Mouse (Mus musculus): Measurements from ENCODE around the gene Wrap73.
A peak's percentile ranks its signal among the peaks of the same experiment; 100 is the strongest.

Gene Wrap73

GRCm38 (mm10) chr4:154185001-154185400, 42.8 kb downstream of the Wrap73 start:
- DNase-seq (ENCODE audit: low spot score), result no peak

GRCm38 (mm10) chr4:154186002-154186537, 43.9 kb downstream of the Wrap73 start:
- no peak for DNase-seq (ENCODE audit: low spot score)

GRCm38 (mm10) chr4:154188948-154189347, 46.8 kb downstream of the Wrap73 start:
- DNase-seq (ENCODE audit: low spot score), result no peak

- DNase-seq (ENCODE audit: low spot score), result no peak
Measured at GRCm38 (mm10) chr4:154197961-154198360, 55.8 kb downstream of the Wrap73 start.

GRCm38 (mm10) chr4:154198377-154198961, 56.3 kb downstream of the Wrap73 start:
- no peak for DNase-seq (ENCODE audit: low spot score)

GRCm38 (mm10) chr4:154201511-154201910, 59.3 kb downstream of the Wrap73 start:
- DNase-seq (ENCODE audit: low spot score), result no peak

GRCm38 (mm10) chr4:154204532-154204931, 62.4 kb downstream of the Wrap73 start:
- DNase-seq (ENCODE audit: low spot score), result no peak

- DNase-seq (ENCODE audit: low spot score), result no peak
Measured at GRCm38 (mm10) chr4:154205392-154205791, 63.2 kb downstream of the Wrap73 start.

- DNase-seq (ENCODE audit: low spot score), result peak; percentile 69
Measured at GRCm38 (mm10) chr4:154207261-154207660, 65.1 kb downstream of the Wrap73 start.

GRCm38 (mm10) chr4:154209054-154209453, 66.9 kb downstream of the Wrap73 start:
- DNase-seq (ENCODE audit: low spot score), result peak; percentile 64

- DNase-seq (ENCODE audit: low spot score), result no peak
Measured at GRCm38 (mm10) chr4:154209825-154210224, 67.7 kb downstream of the Wrap73 start.

- no peak for DNase-seq (ENCODE audit: low spot score)
Measured at GRCm38 (mm10) chr4:154211459-154211858, 69.3 kb downstream of the Wrap73 start.

- DNase-seq (ENCODE audit: low spot score), result peak; percentile 76
Measured at GRCm38 (mm10) chr4:154213586-154213985, 71.4 kb downstream of the Wrap73 start.

- DNase-seq (ENCODE audit: low spot score), result no peak
Measured at GRCm38 (mm10) chr4:154214075-154214474, 71.9 kb downstream of the Wrap73 start.
